Mouse (Mus musculus) lung, postnatal 10 days (tissue): ENCODE data around the gene Mefv.
"Not testable (repeated sequence)": the region's sequence is repeated elsewhere in the genome, so short reads cannot be mapped to it uniquely, and the experiment has no call there.

Experiments used
- DNase-seq: peaks from one replicate; pipeline ENCODE4 v3.0.0; 2021

Gene Mefv

GRCm38 (mm10) chr16:3717980-3718379, at the start of gene Mefv:
Gene Mefv (minus strand): TSS chr16:3718097.
- DNase-seq: no peak

- DNase-seq: no peak
These were observed 31.1 kb upstream of the Mefv start for GRCm38 (mm10) chr16:3748976-3749375.

- no peak for DNase-seq
These were observed 27.8 kb upstream of the Mefv start for GRCm38 (mm10) chr16:3745656-3746055.

GRCm38 (mm10) chr16:3744186-3744700, 26.3 kb upstream of the Mefv start:
- DNase-seq: peak; percentile 33

GRCm38 (mm10) chr16:3743503-3744185, 25.7 kb upstream of the Mefv start, which contains the start of gene Zfp263:
Gene Zfp263 (plus strand): TSS chr16:3744093.
- peak; percentile 95 for DNase-seq

GRCm38 (mm10) chr16:3742466-3742865, 24.6 kb upstream of the Mefv start:
- no peak for DNase-seq

- no peak for DNase-seq
These were observed 15.4 kb upstream of the Mefv start for GRCm38 (mm10) chr16:3733198-3733732.

- DNase-seq: no peak
These were observed 14.7 kb upstream of the Mefv start for GRCm38 (mm10) chr16:3732612-3733011.

- no peak for DNase-seq
These were observed 10.3 kb upstream of the Mefv start for GRCm38 (mm10) chr16:3727980-3728720.

GRCm38 (mm10) chr16:3723231-3723630, 5.3 kb upstream of the Mefv start:
- DNase-seq: no peak

GRCm38 (mm10) chr16:3714731-3715130, 3.2 kb downstream of the Mefv start:
- no peak for DNase-seq

GRCm38 (mm10) chr16:3706680-3707079, 11.2 kb downstream of the Mefv start:
- no peak for DNase-seq

- DNase-seq: no peak
These were observed 17.0 kb downstream of the Mefv start for GRCm38 (mm10) chr16:3700893-3701292.

GRCm38 (mm10) chr16:3699281-3699680, 18.6 kb downstream of the Mefv start:
- peak; percentile 7 for DNase-seq

GRCm38 (mm10) chr16:3689608-3690007, 28.3 kb downstream of the Mefv start:
- not testable (repeated sequence) for DNase-seq
